Mouse (Mus musculus) heart, postnatal 14 days (tissue): Measurements from ENCODE around the gene Mphosph10. TPM values are rescaled to one million over a fixed set of nuclear protein-coding genes. Genes with fewer than 3 reads are reported as not detected.

Experiments used
- DNase-seq, 2 experiments: peaks; one replicate each; pipeline ENCODE4 v3.0.0; 2021 to 2022
- intact Hi-C: fragments of 180-260 bp; cut with DNase I; formaldehyde crosslinking; loops from one replicate; pipeline ENCODE4 v1.15.1; 2025
- long read RNA-seq, 2 experiments: library from polyadenylated mRNA; stranded (forward); transcript quantifications; one replicate each; pipeline ENCODE4 v2.0.0; 2021
- total RNA-seq, 2 experiments: library from RNA; stranded (reverse); gene quantifications; 2 replicates each; pipeline ENCODE4 v1.2.3; 2021

Gene Mphosph10
- total RNA-seq: 10 to 100 TPM; 10.3 to 11.7 TPM
- long read RNA-seq, experiment 1, transcript Mphosph10-201 (11 exons, 2,248 nt): major isoform, 20 of 22 reads
- long read RNA-seq, experiment 1, partial matches to known transcripts: 1 of 22 reads
- long read RNA-seq, experiment 1, other reads (novel, unspliced or antisense): 1 of 22 reads
- long read RNA-seq, experiment 2, transcript Mphosph10-201 (11 exons, 2,248 nt): major isoform, 10 of 12 reads
- long read RNA-seq, experiment 2, partial matches to known transcripts: 2 of 12 reads
- long read RNA-seq, experiment 2, other reads (novel, unspliced or antisense): 0 of 12 reads

- intact Hi-C loops: loop anchor here (5.0 kb wide), 1 partner anchor 105 kb away; the partner anchor contains the start of gene Mtmr10
- DNase-seq: peak; percentile 97 to 99
Observed at GRCm38 (mm10) chr7:64392122-64392818, at the start of gene Mphosph10, which contains the start of gene Mcee. Mphosph10 (minus strand) TSS chr7:64392268. Mcee (plus strand) TSS chr7:64392607.

- intact Hi-C loops: no loop called here
- DNase-seq: no peak
Observed at GRCm38 (mm10) chr7:64440519-64440918, 48.5 kb upstream of the Mphosph10 start.

GRCm38 (mm10) chr7:64439595-64440518 is 47.8 kb upstream of the Mphosph10 start:
- intact Hi-C loops: no loop called here

GRCm38 (mm10) chr7:64424861-64425260 is 32.8 kb upstream of the Mphosph10 start:
- intact Hi-C loops: loop anchor here (10.0 kb wide), 1 partner anchor 320 kb away; no protein-coding TSS in a partner anchor
- no peak for DNase-seq

More at GRCm38 (mm10) chr7:64439595-64440518, 47.8 kb upstream of the Mphosph10 start:
- no peak for DNase-seq

- no peak for DNase-seq
- intact Hi-C loops: no loop called here
Observed at GRCm38 (mm10) chr7:64403989-64404388, 11.9 kb upstream of the Mphosph10 start.

- DNase-seq: no peak
- intact Hi-C loops: no loop called here
Observed at GRCm38 (mm10) chr7:64402452-64402851, 10.4 kb upstream of the Mphosph10 start.

GRCm38 (mm10) chr7:64400725-64401124 is 8.7 kb upstream of the Mphosph10 start:
- intact Hi-C loops: no loop called here
- no peak for DNase-seq

GRCm38 (mm10) chr7:64392819-64393151 is 717 bp upstream of the Mphosph10 start:
- intact Hi-C loops: loop anchor here (5.0 kb wide), 1 partner anchor 105 kb away; the partner anchor contains the start of gene Mtmr10
- no peak for DNase-seq

GRCm38 (mm10) chr7:64391479-64391878 is 589 bp downstream of the Mphosph10 start:
- DNase-seq: peak in 1 of 2 experiments; percentile 5
- intact Hi-C loops: loop anchor here (5.0 kb wide), 1 partner anchor 104 kb away; the partner anchor contains the start of gene Mtmr10

GRCm38 (mm10) chr7:64373830-64374562 is 18.1 kb downstream of the Mphosph10 start, which contains the start of gene Fan1:
Fan1 (minus strand) TSS chr7:64374095.
- intact Hi-C loops: no loop called here
- DNase-seq: peak; percentile 88 to 91

- DNase-seq: no peak
- intact Hi-C loops: no loop called here
Observed at GRCm38 (mm10) chr7:64373147-64373829, 18.8 kb downstream of the Mphosph10 start.

GRCm38 (mm10) chr7:64371940-64372878 is 19.9 kb downstream of the Mphosph10 start:
- DNase-seq: no peak
- intact Hi-C loops: no loop called here

- intact Hi-C loops: no loop called here
- DNase-seq: no peak
Observed at GRCm38 (mm10) chr7:64369841-64370240, 22.2 kb downstream of the Mphosph10 start.

GRCm38 (mm10) chr7:64365863-64366262 is 26.2 kb downstream of the Mphosph10 start:
- intact Hi-C loops: no loop called here
- DNase-seq: no peak

GRCm38 (mm10) chr7:64360586-64360945 is 31.5 kb downstream of the Mphosph10 start:
- intact Hi-C loops: no loop called here
- no peak for DNase-seq

GRCm38 (mm10) chr7:64359943-64360585 is 32.0 kb downstream of the Mphosph10 start:
- no peak for DNase-seq
- intact Hi-C loops: no loop called here

- intact Hi-C loops: no loop called here
- DNase-seq: no peak
Observed at GRCm38 (mm10) chr7:64358666-64359065, 33.4 kb downstream of the Mphosph10 start.

- intact Hi-C loops: no loop called here
- peak; percentile 33 to 46 for DNase-seq
Observed at GRCm38 (mm10) chr7:64357405-64357804, 34.7 kb downstream of the Mphosph10 start.
